Mouse (Mus musculus) erythroid progenitor cell, adult 5-6 weeks (primary cell): ENCODE measurements around the gene Cyb5r1. TPM values are rescaled to one million over a fixed set of nuclear protein-coding genes. Genes with fewer than 3 reads are reported as not detected.

ENCODE experiments used
- ATAC-seq: replicated peaks from 2 replicates; pipeline ENCODE4 v1.8.0; 2016; ENCODE audit warnings: moderate number of reproducible peaks, mild to moderate bottlenecking, moderate TSS enrichment, inconsistent platforms; ENCODE audit not compliant: poor library complexity, low FRiP score, severe bottlenecking
- total RNA-seq, 2 experiments: library from RNA; stranded (forward) in 1 of 2; stranded (reverse) in 1 of 2; fragments of 150-400 nt in 1 of 2; fragments of 186-747, 209-891 nt in 1 of 2; gene quantifications; 2 replicates each; pipeline versions ENCODE4 v1.2.3 to v1.2.4; 2015 to 2017; ENCODE audit warnings: low replicate concordance in 2 of 2

Gene Cyb5r1
- total RNA-seq (2015; ENCODE audit: low replicate concordance) (22.3 and 39.0 TPM in 2 replicates), total RNA-seq (2017; ENCODE audit: low replicate concordance) (12.9 and 30.3 TPM in 2 replicates)

- ATAC-seq: peak; percentile 100
These were observed at the start of gene Cyb5r1 for GRCm38 (mm10) chr1:134405509-134406413. Gene Cyb5r1, plus strand, starts transcription at chr1:134405559.

DNA sequence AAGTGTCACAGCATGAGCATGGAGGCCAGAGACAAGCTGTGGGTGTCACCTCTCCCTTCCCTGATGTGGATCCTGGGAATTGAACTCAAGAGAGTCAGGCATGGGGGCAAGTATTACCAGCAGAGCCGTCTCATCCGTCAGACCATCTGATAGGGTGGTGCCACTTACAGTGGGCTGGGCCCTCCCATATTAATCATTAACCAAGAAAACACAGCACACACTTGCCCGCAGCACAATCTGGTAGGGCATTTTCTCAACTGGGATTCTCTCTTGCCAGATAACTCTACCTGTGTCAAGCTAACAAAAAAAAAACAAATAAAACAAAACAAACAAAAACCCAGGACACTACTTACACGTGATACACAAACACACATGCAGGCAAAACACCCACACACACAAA is 47.9 kb upstream of the Cyb5r1 start:
- ATAC-seq: no peak

DNA sequence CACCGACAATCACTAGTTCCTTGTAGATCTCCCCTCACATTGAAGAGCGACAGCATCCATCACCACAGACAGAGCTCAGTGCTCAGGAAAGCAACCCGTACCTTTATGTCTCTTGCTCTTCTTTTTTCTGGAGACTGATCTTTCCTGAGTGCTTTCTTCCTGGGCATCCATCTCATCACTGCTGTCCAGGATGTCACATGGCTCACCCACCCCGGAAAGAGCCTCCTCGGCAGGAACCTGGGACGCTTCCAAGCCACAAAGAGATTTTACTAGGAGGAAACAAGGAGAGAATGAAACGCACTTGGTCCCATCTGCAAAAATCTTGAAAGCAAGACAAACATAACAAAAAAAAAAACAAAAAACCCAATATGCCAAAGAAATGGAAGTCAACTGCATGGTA is 44.7 kb upstream of the Cyb5r1 start:
- no peak for ATAC-seq

- peak; percentile 68 for ATAC-seq
These were observed 44.0 kb upstream of the Cyb5r1 start for GRCm38 (mm10) chr1:134361195-134361856.

- ATAC-seq: peak; percentile 99
These were observed 43.5 kb upstream of the Cyb5r1 start, which contains the start of gene Tmem183a for GRCm38 (mm10) chr1:134361857-134362212. Gene Tmem183a, minus strand, starts transcription at chr1:134361979.

DNA sequence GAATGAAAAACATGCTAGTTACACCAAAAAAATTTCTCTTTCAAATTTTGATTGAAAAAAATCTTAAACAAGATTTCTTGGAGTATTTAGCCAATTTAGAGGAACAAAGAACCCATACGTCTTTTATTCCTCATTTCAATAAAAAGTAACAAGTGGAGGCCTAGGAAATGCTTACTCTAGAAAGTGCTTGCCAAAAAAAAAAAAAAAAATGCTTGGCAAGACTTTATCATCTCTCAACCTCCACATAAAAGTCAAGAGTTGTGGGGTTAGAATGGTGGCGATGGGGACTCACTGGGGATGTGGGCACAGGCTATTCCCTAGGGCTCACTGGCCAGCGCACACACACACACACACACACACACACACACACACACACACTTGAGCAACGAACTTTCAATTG is 42.2 kb upstream of the Cyb5r1 start:
- ATAC-seq: no peak

- ATAC-seq: no peak
These were observed 39.9 kb upstream of the Cyb5r1 start for GRCm38 (mm10) chr1:134365491-134365890.

GRCm38 (mm10) chr1:134368777-134369337 is 36.5 kb upstream of the Cyb5r1 start:
- ATAC-seq: peak; percentile 74

- ATAC-seq: no peak
These were observed 31.2 kb upstream of the Cyb5r1 start for GRCm38 (mm10) chr1:134374124-134374523.

- ATAC-seq: no peak
These were observed 24.3 kb upstream of the Cyb5r1 start for GRCm38 (mm10) chr1:134381051-134381450.

DNA sequence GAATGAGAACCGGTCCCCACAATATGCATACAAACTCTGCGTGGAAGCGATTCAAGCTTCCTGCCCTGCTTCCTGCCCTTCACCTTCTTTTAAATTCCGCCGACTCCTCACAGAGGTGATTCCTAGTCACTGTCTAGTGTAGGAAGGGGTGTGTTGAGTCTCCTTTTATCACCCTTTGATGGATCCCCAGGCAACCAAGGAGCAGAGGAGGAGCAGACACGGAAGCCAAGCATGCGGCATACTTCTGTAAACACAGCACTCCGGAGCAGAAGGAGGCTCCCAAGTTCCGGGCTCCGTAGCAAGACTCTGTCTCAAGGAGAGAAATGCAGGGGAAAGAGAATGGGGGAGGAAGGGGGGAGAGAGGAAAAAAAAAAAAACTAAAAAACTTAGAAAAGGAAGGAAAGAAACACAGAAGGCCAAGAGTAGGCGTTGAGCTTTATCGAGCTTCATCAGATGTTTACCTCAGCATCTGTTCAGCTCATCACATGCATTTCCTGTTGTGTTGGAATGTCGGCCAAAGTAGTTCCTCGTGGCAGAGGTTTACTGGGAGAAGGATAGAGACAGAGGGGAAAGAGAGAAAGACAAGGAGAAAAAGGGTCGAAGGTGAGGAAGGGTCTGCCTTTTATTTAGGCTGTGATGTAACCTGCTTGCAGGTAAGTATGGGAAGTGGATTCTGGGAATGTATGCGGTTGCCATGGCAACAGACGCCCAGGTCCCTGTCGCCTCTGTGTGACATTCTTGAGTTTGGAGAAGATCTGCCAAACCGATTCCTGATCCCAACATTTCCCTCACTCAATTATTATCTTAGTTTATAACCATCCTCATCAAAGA is 23.3 kb upstream of the Cyb5r1 start:
- ATAC-seq: no peak

- ATAC-seq: no peak
These were observed 20.8 kb upstream of the Cyb5r1 start for GRCm38 (mm10) chr1:134384581-134384980.

DNA sequence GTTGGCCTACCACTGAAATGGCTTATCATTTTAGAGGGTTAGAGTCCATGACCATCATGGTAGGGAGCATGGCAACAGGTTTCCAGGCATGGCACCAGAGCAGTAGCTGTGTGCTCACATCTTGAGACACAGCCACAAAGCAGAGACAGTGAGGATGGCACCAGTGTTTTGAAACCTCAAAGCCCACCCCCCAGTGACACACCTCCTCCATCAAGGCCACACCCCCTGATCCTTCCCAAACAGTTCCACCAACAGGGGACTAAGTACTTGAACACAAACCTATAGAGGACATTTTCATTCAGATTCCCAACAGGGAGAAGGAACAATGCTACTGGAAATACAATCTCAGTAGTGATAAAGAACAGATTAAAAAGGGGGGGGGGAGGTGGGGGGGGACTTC is 20.2 kb upstream of the Cyb5r1 start:
- no peak for ATAC-seq

- ATAC-seq: no peak
These were observed 19.7 kb upstream of the Cyb5r1 start, which contains the start of gene 4933406M09Rik for GRCm38 (mm10) chr1:134385666-134386065. Gene 4933406M09Rik, plus strand, starts transcription at chr1:134385940.

DNA sequence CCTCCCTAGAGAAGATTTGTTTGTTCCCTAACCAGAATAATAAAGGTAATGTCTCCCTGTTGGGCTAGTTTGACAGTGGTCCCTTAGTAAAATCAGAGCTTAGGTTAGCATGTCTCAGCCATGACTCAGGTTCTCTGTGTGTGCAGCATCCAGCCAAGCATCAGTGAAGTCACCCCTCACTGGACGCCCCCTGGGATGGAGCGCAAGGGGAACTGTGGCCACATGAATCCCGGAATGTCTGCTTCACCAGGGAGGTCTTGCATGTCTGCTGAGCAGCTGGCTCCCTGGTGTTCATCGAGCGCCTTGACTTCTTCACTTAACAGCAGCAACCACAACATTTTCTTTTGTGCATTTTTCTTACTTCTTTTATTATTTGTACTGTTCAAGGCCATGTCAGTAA is 11.5 kb upstream of the Cyb5r1 start:
- no peak for ATAC-seq

DNA sequence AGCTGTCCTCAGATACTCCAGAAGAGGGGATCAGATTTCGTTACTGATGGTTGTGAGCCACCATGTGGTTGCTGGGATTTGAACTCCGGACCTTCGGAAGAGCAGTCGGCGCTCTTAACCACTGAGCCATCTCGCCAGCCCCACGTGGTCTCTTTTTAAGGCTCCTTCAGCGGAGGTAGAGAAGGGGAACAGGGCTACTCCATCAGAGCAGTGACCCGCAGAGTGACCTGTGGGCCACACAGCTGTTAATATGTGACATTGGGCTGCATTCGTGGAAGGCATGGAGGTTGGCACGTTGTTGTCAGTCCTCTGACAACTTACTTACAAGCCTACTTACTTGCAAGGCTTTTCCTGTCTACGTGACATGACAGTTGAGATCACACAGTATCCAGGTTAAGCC is 7.1 kb upstream of the Cyb5r1 start:
- ATAC-seq: no peak

GRCm38 (mm10) chr1:134399735-134400134 is 5.6 kb upstream of the Cyb5r1 start:
- no peak; the same call in 1 of the 2 replicates for ATAC-seq

DNA sequence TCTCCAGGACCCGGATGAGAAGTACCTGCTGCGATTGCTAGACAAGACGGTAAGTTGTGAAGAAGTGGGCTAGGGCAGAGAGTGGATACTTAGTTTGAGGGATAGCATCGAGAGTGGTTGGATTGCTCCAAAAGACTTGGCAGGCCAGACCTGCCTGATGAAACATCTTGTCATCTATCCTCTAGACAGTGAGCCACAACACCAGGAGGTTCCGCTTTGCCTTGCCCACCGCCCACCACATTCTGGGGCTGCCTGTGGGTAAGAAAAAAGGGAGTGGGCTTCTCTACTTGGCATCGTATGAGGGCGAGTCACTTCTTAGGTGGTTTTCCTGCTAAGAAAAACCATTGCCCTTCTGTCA is 1.0 kb downstream of the Cyb5r1 start:
- peak; percentile 10; the same call in 1 of the 2 replicates for ATAC-seq

- no peak for ATAC-seq
These were observed 2.7 kb downstream of the Cyb5r1 start for GRCm38 (mm10) chr1:134408080-134408479.
